Mouse (Mus musculus): ENCODE data around the gene Zfp455.
"Not testable (repeated sequence)": the region's sequence is repeated elsewhere in the genome, so short reads cannot be mapped to it uniquely, and the experiment has no call there.

The Zfp455 gene

DNA sequence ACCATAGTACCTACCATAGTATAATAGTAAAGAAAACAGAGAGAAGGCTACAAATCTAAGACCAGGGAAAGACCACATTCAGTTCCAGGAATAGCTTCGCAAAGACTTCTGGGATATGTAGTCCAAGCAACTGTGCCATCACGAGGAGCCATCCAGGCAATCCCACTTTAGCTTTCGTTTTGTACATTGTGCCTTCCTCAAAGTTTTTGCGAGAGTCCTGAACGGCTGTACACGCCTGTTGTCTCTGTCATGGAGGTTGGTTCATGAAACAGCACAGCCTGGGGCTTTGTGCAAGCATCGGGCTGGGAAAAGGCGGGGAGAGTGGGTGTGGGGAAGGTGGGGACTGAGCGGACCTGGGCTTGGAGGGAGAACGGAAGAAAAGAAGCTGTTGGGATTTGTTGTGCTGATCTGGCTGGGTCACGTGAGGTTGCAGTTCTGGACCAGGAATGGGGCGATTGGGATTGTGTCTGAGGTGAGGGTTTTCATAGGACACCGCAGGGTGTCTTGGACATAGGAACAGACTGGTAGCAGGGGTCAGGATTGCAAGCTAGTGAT lies at the start of gene Zfp455:
Gene Zfp455 (plus strand): TSS at position 167 of the 555 bp plus-strand sequence.
- peak; percentile 16 for DNase-seq

DNA sequence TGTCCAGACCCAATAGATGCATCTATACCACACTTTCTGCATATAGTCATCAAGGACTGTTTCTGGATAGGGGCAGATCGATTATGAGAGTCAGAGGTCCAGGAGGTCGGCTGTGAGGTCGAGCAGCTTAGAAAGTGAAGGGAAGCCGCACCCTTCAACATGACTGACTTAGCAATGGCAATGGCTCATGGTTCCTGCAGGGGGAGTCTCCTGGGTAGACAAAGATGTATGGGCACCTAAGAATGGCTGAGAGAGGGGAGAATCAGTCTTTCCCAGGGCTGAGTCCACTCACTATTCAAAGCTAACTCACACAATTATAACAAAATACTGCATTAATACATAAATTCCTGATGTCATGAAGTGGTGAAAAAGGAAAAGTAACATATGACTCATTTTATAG lies 28.2 kb upstream of the Zfp455 start:
- not testable (repeated sequence) for DNase-seq

DNA sequence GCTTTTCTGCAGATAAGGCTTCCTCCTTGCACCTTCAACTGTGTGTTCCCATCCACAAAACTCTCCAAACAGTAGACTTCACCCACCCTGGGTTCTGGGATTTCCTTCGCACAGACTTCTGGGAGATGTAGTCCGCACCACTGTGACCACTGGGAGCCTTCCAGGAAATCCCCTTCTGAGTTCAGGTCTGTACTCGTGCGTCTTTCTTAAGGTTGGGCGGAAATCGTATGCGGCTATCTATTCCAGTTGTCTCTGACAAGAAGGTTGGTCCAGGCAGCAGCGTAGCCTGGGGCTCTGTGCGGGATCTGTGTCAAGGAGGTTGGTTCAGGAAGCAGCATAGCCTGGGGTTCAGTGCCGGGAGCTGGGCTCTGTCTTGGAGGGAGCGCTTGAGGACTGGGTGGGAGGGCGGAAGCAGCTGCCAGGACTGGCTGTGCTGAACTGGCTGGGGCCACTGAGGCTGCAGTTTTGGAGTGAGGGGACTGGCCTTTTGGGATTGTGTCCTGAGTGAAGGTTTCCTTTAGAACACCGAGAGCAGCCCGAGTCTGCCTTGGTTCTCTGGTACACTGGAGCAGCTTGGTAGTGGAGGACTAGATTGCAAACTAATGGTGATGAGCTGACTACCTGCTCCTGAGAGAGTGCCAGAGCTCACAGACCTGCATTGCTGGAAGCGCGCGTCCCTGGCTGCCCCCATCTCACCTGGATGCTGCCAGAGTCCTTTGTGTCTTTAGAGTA lies 21.1 kb upstream of the Zfp455 start, which contains the start of gene Rsl1:
Gene Rsl1 (plus strand): TSS at position 192 of the 732 bp plus-strand sequence.
- peak; percentile 59 for DNase-seq

DNA sequence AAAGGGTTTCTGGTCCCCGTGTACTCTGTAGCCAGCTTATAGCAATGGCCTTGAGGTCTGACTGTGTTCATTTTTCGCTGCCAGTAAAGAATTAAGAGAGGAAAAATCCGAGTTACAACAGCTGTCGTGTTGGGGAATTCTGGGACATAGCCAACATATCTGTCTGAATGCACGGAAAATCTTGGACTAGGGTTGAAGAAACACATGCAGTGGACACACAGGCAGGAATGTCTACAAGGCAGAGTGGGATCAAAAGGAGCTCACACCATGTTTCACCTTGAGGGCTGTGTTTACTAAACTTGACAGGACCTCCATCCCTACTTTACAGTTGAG lies 20.6 kb upstream of the Zfp455 start:
- no peak for DNase-seq

DNA sequence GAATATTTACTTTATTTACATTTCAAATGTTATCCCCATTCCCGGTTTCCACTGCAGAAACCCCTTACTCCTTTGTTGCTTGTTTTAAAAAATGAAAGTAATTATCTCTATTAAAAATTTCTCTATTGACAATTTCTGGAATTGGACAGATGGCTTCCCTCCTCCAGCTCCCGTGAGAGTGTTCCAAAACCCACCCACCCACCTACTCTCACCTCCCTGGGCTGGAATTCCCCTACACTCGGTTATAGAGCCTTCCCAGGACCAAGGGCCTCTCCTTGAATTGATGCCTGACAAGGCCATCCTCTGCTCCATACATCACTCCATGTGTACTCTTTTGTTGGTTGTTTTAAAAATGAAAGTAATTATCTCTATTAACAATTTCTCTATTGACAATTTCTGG lies 7.3 kb downstream of the Zfp455 start:
- no peak for DNase-seq

DNA sequence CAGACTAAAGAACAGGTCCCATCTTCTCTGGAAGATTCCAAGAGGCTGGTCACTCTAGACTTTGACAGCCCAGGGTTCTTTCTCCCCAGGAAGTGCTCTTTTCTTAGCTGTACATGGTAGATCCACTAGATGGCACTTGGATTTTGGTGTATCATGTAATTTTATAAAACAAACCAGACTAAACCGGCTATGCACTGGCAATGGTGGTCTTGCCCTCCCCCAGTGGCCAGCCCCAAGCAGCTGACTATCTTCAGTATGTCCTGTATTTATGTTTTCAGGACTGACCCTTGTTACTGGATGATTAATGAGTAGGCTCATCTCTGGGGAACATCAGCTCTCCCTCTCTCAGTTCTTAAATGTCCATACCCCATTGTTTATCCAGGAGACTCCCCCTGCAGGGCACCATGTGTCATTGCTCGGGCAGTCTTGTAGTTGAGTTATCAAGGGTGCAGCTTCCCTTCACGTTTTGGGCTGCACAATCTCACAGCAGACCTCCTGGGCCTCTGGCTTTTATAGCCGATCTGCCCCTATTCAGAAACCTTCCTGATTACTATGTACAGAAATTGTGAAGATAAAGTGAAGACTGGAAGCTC lies 19.8 kb downstream of the Zfp455 start:
- no peak for DNase-seq
